Mouse (Mus musculus): Measurements from ENCODE around the gene Capn9.

Capn9 gene

DNA sequence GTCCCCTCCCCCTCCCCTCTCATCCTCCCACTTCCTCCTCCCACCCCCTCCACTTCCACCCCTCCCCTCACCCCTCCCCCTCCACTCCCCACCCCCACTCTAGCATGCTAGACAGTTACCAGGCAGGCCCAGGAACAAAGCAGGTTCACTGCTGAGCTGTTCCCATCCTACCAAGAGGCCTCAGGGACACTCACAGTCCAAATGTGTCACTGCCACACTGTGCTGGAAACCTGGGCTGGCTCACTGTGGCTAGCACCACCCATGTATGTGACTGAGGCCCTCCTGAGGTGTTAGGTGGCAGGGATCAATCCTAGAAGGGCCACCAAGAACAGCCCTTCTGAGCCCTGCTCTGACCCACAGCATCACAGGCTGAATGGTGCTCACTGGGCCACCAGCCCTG lies 72.4 kb downstream of the Capn9 start:
- no peak for DNase-seq

DNA sequence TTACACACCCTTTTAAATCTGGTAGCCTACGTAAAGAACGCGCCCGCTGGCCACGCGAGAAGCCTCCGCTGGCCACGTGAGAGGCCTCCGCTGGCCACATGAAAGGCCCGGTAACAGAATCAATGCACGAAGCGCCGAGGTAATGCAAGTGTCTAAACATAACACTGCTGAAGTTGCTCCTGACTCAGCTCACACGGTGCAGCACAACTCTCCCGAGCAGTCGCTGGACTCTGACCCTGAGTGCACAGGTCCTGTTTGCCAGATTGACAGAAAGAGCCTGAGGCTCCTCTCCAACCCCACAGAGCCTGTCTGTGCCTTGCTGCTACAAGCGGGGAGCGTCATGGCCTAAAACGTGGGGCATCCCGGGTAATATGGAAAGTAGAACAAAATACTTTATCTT lies 75.9 kb downstream of the Capn9 start:
- DNase-seq = no peak

- no peak for DNase-seq
Observed at GRCm38 (mm10) chr8:124652546-124652945, 76.6 kb downstream of the Capn9 start.

- DNase-seq = no peak
Observed at GRCm38 (mm10) chr8:124653568-124654475, 77.9 kb downstream of the Capn9 start.

DNA sequence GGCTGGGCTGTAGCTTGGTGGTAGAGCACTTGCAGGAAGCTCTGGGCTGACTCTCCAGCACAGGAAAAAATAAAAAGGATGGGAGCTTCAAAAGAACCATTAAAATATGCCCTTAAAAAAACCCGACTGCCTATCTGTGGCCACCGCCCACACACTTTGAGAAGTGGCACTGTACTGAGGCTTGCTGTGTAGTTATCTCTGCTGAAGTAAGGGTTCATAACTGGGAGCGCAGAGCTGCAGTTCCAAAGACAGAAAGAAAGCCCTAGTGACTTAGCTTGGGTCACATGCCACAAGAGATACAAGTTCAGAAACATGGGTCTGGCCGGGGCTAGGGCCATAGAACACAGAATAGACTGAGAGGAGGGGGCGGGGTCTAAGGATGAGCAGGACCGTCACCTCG lies 82.0 kb downstream of the Capn9 start:
- no peak for DNase-seq

- DNase-seq = peak; percentile 35
Observed at GRCm38 (mm10) chr8:124658415-124658814, 82.5 kb downstream of the Capn9 start.

GRCm38 (mm10) chr8:124661781-124662180 lies 85.9 kb downstream of the Capn9 start:
- no peak for DNase-seq

DNA sequence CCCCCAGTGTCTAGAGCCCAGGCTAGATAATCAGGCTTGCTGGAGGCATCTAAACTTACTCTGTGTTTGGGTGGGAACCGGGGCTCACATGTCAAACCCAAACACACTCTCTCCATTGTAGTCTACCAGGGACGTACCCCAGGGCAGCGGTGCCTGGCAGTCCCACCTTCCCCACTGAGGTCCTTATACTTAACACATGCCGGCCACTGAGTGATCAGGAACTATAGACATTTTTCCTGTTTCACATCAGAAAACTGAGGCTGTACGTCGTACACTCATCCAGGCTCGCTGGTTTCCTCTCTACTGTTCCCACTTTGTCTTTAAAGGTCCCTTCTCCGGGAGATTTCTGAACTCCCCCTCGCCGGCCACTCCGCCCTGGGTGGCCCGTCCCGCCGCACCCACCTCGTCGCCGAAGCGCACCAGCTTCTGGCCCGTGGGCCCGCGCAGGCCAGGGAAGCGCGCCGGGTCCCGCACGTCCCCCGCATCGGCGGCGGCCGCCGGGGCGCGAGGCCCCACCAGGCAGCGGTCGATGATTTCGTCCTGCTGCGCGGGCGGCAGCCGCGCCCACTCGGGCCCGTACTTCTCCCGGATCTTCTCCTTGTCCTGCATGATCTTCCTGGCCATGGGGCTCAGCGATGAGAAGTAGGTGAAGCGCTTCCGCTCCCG lies 86.7 kb downstream of the Capn9 start:
- DNase-seq = no peak

- peak; percentile 70 for DNase-seq
Observed at GRCm38 (mm10) chr8:124663112-124663873, 87.4 kb downstream of the Capn9 start, which contains the start of gene 2310022B05Rik. Gene 2310022B05Rik, minus strand, starts transcription at chr8:124663369.

DNA sequence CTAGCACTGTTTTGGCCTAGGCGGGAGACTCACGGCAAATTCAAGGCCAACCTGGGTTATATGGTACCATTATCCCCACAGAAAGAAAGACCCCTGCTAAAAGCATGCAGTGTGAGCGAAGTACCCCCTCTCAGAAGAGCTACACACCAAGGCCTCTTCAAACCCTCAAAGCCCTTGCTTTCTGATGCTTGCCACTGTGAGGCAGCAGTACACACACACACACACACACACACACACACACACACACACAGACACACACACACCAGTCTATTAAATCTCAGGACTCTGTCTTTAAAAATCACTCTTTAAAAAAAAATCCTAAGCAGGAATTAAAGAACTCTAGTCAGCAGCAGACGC lies 87.9 kb downstream of the Capn9 start:
- no peak for DNase-seq

DNA sequence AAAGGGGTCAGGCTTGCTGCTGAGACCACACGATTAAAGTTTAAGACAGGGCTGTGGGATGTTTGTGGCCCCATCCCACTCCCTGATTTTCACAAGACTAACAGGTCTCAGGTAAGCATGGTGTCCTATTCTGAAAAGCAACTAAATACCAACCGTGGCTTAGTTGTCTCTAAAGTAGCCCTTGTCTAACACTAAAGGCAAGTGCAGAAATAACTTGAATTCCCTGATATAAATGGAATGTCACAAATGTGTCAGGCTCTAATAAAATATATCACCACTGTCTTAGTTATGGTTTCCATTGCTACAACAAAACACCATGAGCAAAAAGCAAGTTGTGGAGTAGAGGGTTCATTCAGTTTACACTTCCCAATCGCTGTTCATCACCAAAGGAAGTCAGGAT lies 88.5 kb downstream of the Capn9 start:
- DNase-seq = no peak
